Mouse (Mus musculus) heart, embryonic 16.5 days (tissue): ENCODE measurements around the gene Zfpl1. TPM values are rescaled to one million over a fixed set of nuclear protein-coding genes. Genes with fewer than 3 reads are reported as not detected.

ENCODE experiments used
- ATAC-seq: fragments of 200-750 bp; cut with Nextera tagmentation; replicated peaks from 2 replicates; pipeline ENCODE4 v1.8.0; 2017; ENCODE audit warnings: moderate number of reproducible peaks; ENCODE audit not compliant: insufficient read depth, low FRiP score; ENCODE audit errors: extremely low read depth
- H3K27ac ChIP-seq: fragments of 300-500 bp; sonication (generic); 2 replicates; pipeline ENCODE4 v1.5.1; 2014; ENCODE audit warnings: mild to moderate bottlenecking, low read length, control low read depth, moderate library complexity
- H3K27me3 ChIP-seq: fragments of 300-500 bp; sonication (generic); 2 replicates; pipeline ENCODE4 v1.6.1; 2014; ENCODE audit warnings: low read length, mixed read lengths; ENCODE audit not compliant: control insufficient read depth, insufficient read depth
- H3K36me3 ChIP-seq: fragments of 300-500 bp; sonication (generic); 2 replicates; pipeline ENCODE4 v1.6.1; 2014; ENCODE audit not compliant: control insufficient read depth, insufficient read depth
- H3K4me1 ChIP-seq: fragments of 300-500 bp; sonication (generic); 2 replicates; pipeline ENCODE4 v1.6.1; 2014; ENCODE audit warnings: low read length, mixed read lengths; ENCODE audit not compliant: control insufficient read depth, insufficient read depth
- H3K4me2 ChIP-seq: fragments of 300-500 bp; sonication (generic); 2 replicates; pipeline ENCODE4 v1.6.1; 2014; ENCODE audit warnings: low read depth, mild to moderate bottlenecking, control low read depth, low read length
- H3K4me3 ChIP-seq: fragments of 300-500 bp; sonication (generic); 2 replicates; pipeline ENCODE4 v1.5.1; 2014; ENCODE audit warnings: mild to moderate bottlenecking, control low read depth, low read length
- H3K9ac ChIP-seq: fragments of 300-500 bp; sonication (generic); 2 replicates; pipeline ENCODE4 v1.6.1; 2014; ENCODE audit warnings: low read length, control low read depth
- H3K9me3 ChIP-seq: fragments of 300-500 bp; sonication (generic); replicated peaks from 2 replicates; pipeline ENCODE4 v1.6.1; 2016; ENCODE audit warnings: low read length; ENCODE audit not compliant: control insufficient read depth
- WGBS: fragments of 180-500 bp; shearing (Covaris S2); extraction: QIAGEN DNeasy Blood & Tissue Kit; methylation state at CpG from one replicate; pipeline ENCODE4 v1.1.7; 2014; 5-methylcytosine and 5-hydroxymethylcytosine counted together
- polyA plus RNA-seq: library from polyadenylated mRNA; unstranded; fragments of >200 nt; fragmentation: Nextera tagmentation; extraction: Ambion mirVana; gene quantifications from 2 replicates; pipeline ENCODE4 v1.2.1, GENCODE M21; 2015

Zfpl1 gene
- polyA plus RNA-seq, 1 experiment from 2014 or later = 46.1 TPM

GRCm38 (mm10) chr19:6056696-6057095 is 28.1 kb downstream of the Zfpl1 start:
- Histone ChIP-seq H3K36me3 (peaks cover 34% of the 10 kb centered on the region), H3K4me3 (peak overlapping the region; percentile 90), H3K9ac (peak overlapping the region; percentile 92), H3K27ac (no peak overlapping the region), H3K4me1 (peaks cover 19% of the 10 kb centered on the region), H3K27me3 (no peaks in the 10 kb centered on the region), H3K4me2 (peak overlapping the region; percentile 73), H3K9me3 (no peaks in the 10 kb centered on the region)
- no peak for ATAC-seq
- WGBS = 54% methylated on average over 4 of the region's 4 CpGs

DNA sequence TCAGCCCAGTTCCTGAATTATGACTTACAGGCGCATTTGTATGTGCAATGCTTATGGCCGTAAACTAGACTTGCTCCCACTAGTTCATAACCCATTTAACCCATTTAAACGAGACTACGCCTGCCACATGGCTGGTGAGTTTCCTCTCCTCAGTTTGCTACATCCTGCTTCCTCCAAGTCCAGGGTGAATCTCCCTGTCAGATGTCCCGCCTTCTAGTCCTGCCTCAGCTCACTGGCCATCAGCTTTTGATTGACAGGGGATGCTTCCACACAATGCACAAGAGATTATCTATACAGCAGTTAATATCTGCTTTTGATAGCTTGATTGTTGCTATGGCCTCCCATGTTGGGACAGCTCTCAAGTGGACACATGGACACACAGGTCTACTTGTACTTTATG is 30.5 kb downstream of the Zfpl1 start:
- ATAC-seq = no peak
- 79% methylated on average over 5 of the region's 5 CpGs for WGBS
- H3K27ac ChIP-seq = no peak overlapping the region
- H3K4me3 ChIP-seq = no peak overlapping the region
- no peaks in the 10 kb centered on the region for H3K27me3 ChIP-seq
- H3K9ac ChIP-seq = no peak overlapping the region
- no peak overlapping the region for H3K4me2 ChIP-seq
- peaks cover 16% of the 10 kb centered on the region for H3K4me1 ChIP-seq
- H3K36me3 ChIP-seq = peaks cover 53% of the 10 kb centered on the region
- H3K9me3 ChIP-seq = no peaks in the 10 kb centered on the region

DNA sequence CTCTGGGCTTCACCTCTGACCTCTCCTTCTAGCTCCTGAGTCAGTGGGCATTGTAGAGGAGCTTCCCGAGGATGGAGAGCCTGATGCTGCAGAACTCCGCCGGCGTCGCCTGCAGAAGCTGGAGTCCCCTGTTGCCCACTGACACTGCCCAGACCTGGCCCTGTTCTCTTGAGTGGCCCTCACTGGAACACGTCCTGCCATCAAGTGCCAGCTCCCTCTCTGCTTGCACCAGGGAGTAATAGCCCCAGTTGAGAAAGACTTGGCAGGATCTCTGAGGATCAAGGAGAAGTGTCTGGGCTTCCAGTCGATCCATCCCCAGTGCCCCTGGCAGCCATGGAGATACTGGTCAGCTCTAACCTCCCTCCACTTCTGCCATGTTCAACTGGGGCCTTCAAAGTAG is 32.2 kb downstream of the Zfpl1 start:
- Histone ChIP-seq H3K4me2 (no peak overlapping the region), H3K4me3 (no peak overlapping the region), H3K9ac (no peak overlapping the region), H3K36me3 (peaks cover 56% of the 10 kb centered on the region), H3K27me3 (no peaks in the 10 kb centered on the region), H3K9me3 (no peaks in the 10 kb centered on the region), H3K27ac (no peak overlapping the region), H3K4me1 (peaks cover 20% of the 10 kb centered on the region)
- WGBS = 83% methylated on average over 7 of the region's 7 CpGs
- ATAC-seq = no peak

DNA sequence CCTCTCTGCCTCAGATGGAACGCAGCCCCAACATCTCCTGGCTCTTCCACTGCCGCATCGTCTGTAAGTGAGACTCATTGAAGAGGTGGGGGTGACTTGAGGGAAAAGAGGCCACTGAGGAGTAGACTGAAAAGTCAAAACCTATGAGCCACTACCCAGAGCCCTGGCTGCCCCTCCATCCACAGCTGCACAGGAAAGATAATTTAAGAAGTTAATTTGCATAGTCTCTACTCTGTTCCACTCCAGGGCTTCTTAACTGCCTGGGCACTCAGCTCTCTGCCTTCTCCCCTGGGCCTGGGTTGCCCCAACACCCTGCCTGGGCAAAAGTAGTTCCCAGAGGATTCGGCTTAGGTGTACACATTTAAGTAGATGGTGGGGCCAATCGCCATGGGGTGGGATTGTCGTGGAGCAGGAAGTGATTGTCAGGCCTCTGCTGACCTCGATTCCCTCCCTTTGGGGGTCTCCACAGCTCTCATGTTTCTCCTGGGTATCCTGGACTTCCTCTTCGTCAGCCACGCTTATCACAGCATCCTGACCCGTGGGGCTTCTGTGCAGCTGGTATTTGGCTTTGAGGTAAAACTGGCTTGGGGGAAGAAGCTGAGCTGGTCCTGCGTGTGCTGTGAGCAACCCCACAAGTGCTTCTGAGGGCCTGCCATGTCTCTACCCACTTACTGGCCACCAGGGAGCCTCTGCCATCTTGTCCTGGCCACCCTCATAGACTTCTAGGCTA is 35.9 kb downstream of the Zfpl1 start:
- Histone ChIP-seq H3K4me2 (no peak overlapping the region), H3K36me3 (peaks cover 47% of the 10 kb centered on the region), H3K9ac (no peak overlapping the region), H3K4me1 (peaks cover 19% of the 10 kb centered on the region), H3K9me3 (no peaks in the 10 kb centered on the region), H3K4me3 (no peak overlapping the region), H3K27ac (no peak overlapping the region), H3K27me3 (no peaks in the 10 kb centered on the region)
- WGBS = 83% methylated on average over 11 of the region's 11 CpGs
- ATAC-seq = no peak

DNA sequence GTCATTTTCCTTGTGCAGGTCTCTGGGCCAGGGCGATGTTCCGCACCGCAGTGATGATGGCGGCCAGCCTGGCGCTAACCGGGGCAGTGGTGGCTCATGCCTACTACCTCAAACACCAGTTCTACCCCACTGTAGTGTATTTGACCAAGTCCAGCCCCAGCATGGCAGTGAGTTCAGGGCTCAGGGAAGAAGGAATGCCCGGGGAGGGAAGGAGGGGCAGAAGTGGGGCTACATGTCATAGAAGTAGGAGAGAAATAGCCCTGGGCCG is 36.9 kb downstream of the Zfpl1 start:
- peak overlapping the region; percentile 87 for H3K9ac ChIP-seq
- H3K27me3 ChIP-seq = no peaks in the 10 kb centered on the region
- peak overlapping the region; percentile 99 for H3K4me2 ChIP-seq
- WGBS = 79% methylated on average over 8 of the region's 8 CpGs
- peaks cover 37% of the 10 kb centered on the region for H3K36me3 ChIP-seq
- H3K4me1 ChIP-seq = peaks cover 19% of the 10 kb centered on the region
- ATAC-seq = no peak
- peak overlapping the region; percentile 83 for H3K4me3 ChIP-seq
- no peak overlapping the region for H3K27ac ChIP-seq
- H3K9me3 ChIP-seq = no peaks in the 10 kb centered on the region

DNA sequence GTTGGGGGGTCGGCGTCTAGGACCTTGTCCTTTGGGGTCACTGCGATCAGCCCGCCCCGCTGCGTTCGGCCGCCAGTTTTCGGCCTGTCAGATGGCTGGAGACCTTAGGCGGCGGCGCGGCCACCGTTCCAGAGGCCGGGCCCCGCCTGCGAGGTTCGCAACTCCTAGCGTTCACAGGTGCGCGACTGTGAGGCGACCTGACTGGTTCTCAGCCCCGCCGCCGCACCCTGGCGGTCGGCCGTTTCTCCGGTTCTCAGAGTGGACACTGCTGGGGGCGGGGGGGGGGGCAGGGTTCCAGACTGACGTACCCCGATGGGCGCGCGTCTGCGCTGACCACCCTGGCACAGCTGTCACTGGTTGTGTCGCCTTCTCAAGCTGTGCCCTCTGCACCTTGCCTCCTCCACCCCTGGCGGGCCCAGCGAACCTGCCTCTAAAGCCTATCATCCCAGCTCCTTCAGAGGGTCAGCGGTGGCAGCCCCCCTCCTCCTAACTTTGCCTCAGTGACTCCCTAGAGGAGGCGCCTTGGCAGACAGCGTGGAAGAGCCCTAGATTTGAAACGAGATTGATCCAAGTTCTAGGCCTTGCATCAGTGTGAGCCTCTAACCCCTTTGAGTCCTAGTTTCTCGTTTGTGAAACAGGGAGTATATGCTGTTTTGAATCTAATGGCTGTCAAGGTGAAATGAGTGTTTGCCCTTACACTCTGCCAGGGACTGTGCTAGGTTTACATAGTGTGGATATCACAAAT is 37.4 kb downstream of the Zfpl1 start:
- Histone ChIP-seq H3K27ac (peak overlapping the region; percentile 99), H3K4me3 (peak overlapping the region; percentile 83), H3K27me3 (no peaks in the 10 kb centered on the region), H3K9ac (peak overlapping the region; percentile 87), H3K4me2 (peak overlapping the region; percentile 99), H3K9me3 (no peaks in the 10 kb centered on the region), H3K4me1 (peaks cover 19% of the 10 kb centered on the region), H3K36me3 (peaks cover 34% of the 10 kb centered on the region)
- 1% methylated on average over 44 of the region's 44 CpGs for WGBS
- no peak for ATAC-seq

- H3K27me3 ChIP-seq = no peaks in the 10 kb centered on the region
- peaks cover 30% of the 10 kb centered on the region for H3K36me3 ChIP-seq
- H3K9me3 ChIP-seq = no peaks in the 10 kb centered on the region
- peak within 1 kb of the TSS; percentile 99 for H3K4me2 ChIP-seq
- H3K27ac ChIP-seq = peak within 1 kb of the TSS; percentile 99
- peak within 1 kb of the TSS; percentile 83 for H3K4me3 ChIP-seq
- peaks cover 19% of the 10 kb centered on the region for H3K4me1 ChIP-seq
- under 1% methylated on average over 65 of the region's 65 CpGs for WGBS
- peak within 1 kb of the TSS; percentile 87 for H3K9ac ChIP-seq
- peak; percentile 91 for ATAC-seq
Observed at GRCm38 (mm10) chr19:6046294-6047153, 38.2 kb downstream of the Zfpl1 start, which contains the start of gene Syvn1. Gene Syvn1 (plus strand): TSS chr19:6046576.

- WGBS = 11% methylated on average over 20 of the region's 20 CpGs
- Histone ChIP-seq H3K4me3 (peak overlapping the region; percentile 83), H3K36me3 (peaks cover 23% of the 10 kb centered on the region), H3K4me1 (peaks cover 19% of the 10 kb centered on the region), H3K4me2 (peak overlapping the region; percentile 99), H3K27me3 (no peaks in the 10 kb centered on the region), H3K9me3 (no peaks in the 10 kb centered on the region), H3K27ac (peak overlapping the region; percentile 99), H3K9ac (peak overlapping the region; percentile 87)
- ATAC-seq = peak; percentile 42; the same call in 1 of the 2 replicates
Observed at GRCm38 (mm10) chr19:6045366-6046293, 39.1 kb downstream of the Zfpl1 start.
